Mouse (Mus musculus) frontal cortex, postnatal 10 days (tissue): ENCODE measurements around the gene Tacc3.

Experiments
- DNase-seq, 2 experiments: peaks; one replicate each; pipeline ENCODE4 v3.0.0; 2022; ENCODE audit warnings: low spot score in 2 of 2, mixed read lengths in 1 of 2

The Tacc3 gene

DNA sequence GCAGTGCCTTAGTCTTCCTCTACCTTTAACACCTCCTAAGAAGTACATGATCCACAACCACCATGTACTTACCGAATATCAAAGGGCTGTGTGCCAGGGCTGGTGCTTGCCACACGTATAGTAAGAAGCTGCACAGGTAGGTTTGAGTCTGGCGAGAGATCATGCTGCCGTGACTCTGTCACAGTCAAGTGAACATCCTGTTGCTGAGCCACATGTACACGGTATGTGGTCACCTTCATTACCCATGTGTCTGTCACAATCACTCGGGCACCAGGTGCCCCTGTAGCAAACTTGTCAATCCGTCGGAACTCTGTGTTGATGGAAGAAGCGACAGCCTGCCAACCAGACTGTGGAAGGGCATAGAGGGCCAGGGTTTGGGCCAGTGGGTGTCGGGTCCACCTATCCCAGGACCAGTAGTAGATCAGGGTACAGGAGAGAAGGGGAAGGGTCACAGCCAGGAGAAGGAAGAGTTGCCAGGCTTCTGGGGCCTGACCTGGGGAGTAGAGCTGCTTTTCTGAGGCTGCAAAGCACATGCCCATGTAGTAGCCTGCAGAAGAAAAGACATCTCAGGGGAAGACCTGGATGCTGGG lies 2.6 kb upstream of the Tacc3 start:
- no peak for DNase-seq

- no peak for DNase-seq
These were observed 1.2 kb upstream of the Tacc3 start for GRCm38 (mm10) chr5:33656739-33657138.

DNA sequence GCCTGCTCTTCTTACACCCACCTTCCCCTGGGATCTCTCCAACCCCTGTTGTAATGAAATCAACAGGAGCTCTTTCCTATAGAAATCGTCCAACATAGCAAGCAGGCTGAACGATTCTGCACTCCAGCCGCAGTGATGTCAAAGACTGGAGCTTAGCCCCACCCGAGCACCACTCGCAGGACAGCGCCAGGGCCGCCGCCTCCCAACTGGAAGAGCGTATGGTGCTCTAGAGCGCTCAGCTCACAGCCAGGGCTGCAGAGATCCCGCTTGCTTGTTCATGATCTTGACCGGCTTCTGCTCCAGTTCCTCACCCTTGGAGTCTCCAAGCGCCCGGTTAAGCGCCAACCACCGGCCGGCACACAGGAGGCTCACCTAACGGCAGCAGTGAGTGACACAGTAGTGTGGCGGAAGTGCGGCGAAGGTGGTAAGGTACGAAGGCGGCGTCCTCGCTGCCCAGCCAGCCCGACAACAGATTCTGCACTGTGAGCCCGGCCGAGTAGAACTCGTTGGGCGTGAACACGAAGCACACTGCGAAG lies 609 bp upstream of the Tacc3 start:
- no peak for DNase-seq

- no peak for DNase-seq
These were observed 729 bp downstream of the Tacc3 start for GRCm38 (mm10) chr5:33658664-33659050.

DNA sequence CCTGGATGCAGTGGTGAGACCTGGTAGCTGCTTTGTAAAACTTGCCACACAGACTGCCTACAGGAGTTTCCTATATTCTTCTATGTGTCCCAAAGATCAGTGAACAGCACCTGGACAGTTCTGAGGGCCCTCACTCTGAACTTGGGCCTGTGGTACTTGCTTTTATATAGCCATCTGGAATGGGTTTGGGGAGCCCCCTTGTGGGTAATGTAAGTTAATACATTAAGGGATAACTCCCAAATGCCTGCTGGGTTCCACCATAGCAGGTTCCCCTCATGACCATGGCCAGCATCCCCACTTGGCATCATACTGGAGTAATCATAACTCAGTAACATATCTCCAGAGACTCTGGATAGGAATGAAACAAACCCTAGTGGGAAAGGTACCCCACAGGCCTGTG lies 10.3 kb downstream of the Tacc3 start:
- DNase-seq, result no peak

DNA sequence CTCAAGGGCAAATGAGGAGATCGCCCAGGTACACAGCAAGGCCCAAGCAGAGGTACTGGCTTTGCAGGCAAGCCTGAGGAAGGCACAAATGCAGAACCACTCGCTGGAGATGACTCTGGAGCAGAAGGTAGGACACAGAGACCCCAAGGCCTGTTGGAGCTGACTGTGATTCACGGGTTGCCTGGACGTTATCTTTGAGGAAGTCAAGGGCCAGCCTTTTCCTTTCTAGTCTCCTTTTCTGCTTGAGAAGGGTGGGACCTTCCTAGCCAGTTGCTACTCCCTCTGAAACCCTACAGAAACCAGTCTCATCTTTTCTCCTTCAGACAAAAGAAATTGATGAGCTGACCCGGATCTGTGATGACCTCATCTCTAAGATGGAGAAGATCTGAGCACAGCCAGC lies 13.7 kb downstream of the Tacc3 start:
- DNase-seq, result no peak

GRCm38 (mm10) chr5:33674439-33674838 lies 16.5 kb downstream of the Tacc3 start:
- DNase-seq, result peak in 1 of 2 experiments; percentile 57

- no peak for DNase-seq
These were observed 18.0 kb downstream of the Tacc3 start for GRCm38 (mm10) chr5:33675964-33676363.

DNA sequence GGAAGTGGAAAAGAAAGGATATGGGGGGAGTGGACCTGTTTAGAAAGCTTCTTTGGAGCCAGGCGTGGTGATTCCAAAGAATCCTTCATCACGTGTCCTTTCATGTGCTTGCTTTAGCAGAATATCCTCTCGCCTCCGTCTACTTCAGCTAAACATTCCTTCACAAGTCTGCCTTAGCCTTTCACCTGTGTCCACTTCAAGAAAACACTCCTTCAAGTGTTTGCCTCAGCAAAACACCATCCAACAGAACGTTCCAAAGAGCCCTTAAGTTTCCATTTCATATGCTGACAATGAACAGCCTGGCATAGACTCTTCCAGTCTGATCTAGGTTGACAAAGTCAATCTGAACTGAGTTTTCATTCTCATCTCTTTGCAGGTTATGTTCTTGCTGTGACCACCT lies 20.3 kb downstream of the Tacc3 start:
- no peak for DNase-seq

GRCm38 (mm10) chr5:33681044-33681443 lies 23.1 kb downstream of the Tacc3 start:
- DNase-seq, result no peak

DNA sequence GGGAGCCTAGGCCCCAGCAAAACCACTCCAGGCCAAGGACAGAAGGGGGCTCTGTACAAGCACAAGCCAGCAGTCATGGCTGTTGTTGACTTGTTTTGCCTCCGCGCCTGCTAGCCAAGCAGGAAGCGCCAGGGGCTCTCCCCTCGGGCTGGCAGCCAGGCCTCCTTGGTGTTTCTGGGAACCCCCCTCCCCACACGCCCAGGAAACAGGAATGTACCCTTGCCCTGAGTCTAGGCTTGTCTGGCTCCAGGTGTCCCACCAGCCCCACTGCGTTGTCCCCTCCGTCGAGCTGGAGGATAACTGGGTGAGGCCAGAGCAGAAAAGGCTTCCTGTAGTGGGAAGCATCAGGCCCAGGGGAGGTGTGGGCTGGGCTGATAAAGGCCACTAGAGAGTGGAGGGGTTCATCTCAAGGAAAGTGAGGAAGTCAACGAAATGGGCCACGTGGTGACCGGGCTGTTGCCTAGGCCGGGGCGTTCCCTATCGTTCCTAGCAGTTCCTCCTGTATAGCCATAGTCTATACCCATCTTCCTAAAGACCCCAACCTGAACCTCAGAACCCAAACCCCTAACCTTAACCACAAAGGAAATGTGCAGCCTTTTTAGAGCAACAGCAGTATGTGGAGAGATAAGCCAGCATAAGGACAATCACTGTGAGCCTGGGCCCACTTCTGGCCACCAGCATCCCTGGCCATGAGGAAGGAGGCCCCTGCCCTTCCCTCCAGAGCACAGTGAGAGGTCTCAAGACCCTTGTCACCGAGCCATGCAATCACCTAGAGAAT lies 23.9 kb downstream of the Tacc3 start:
- no peak for DNase-seq

- DNase-seq, result no peak
These were observed 25.0 kb downstream of the Tacc3 start for GRCm38 (mm10) chr5:33682963-33683362.

DNA sequence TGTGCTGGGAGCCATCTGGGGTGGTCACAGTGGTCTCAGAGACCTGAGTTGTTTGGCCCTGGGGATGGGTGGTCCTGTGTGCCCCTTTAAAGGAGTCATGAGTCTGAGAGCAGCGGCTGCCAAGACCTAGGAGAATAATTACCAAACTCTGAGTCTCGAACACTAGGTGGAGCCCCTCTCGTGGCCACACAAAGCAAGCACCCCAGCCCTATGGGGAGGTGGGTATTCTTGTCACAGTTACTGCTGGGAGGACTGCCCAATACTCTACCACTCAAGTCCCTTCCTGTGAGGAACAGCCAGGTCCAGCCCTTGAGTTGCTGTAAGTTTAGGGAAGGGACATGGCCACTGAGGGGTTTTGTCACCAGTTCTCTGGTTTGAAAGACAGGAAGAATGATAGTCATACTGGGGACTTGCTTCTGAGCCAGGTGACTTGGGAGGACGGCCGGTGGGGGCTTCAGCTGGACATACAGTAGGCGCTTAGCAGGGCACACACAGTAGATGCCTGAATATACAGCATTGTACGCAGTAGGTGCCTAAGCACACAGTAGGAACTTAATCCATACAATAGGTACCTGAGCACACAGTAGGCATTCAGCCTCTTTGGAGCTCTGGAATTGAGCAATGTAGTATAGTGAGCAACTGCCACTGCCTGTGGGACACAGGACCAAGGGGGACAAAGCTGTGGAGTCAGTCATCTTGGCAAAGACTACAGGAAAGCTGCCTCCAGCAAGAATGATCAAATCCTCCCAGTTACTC lies 26.1 kb downstream of the Tacc3 start:
- peak in 1 of 2 experiments; percentile 43 for DNase-seq

DNA sequence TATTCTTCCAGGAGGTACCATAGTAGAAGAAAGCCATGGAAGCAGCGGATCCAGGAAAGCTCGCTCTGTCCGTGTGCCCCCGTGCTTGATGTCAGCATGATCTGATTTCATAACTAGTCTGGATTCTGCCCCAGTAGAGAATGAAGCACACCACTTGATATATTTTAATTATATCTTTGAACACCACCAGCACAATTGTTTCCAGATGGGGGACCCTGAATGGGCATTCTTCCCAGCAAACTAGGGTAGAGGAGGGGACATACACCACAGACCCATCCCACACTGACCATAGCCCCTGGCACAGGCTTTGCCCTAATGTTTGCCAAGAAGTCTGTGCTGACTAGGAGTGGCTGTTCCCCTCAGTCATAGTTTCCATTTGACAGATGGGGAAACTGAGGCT lies 27.0 kb downstream of the Tacc3 start:
- no peak for DNase-seq

GRCm38 (mm10) chr5:33687142-33687541 lies 29.2 kb downstream of the Tacc3 start:
- DNase-seq, result no peak

- DNase-seq, result no peak
These were observed 30.6 kb downstream of the Tacc3 start for GRCm38 (mm10) chr5:33688278-33689220.

DNA sequence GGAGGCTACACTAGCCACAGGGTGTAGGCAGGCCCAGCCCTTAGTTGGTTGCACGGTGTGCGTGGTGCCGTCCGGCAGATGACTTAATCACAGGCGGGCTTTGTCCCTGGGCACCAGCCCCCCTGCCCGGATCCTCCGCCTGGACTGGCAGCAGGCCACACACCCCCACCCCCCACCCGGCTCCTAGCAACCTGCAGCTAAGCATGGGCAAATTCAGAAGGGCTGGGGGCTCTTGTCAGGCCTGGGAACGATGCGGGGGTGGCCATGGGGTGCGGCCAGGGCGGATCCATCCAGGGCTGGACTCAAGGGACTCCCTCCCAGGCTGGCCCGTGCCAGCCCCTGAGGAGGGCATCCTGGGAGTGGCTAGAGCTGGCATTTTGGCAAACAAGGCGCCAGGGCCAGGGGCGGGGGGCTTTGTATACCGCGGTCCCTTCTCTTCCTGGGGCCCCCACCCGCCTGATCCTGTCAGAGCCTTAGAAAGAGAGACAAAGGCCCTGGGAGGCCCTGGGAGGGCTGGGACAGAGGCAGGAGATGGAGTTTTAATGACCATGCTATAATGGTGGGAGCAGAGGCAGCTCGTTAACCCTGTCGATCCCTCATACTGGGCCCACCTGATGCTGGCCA lies 31.4 kb downstream of the Tacc3 start:
- peak in 1 of 2 experiments; percentile 49 for DNase-seq

- no peak for DNase-seq
These were observed 32.1 kb downstream of the Tacc3 start for GRCm38 (mm10) chr5:33689852-33690645.

- DNase-seq, result no peak
These were observed 34.5 kb downstream of the Tacc3 start for GRCm38 (mm10) chr5:33692393-33692792.

DNA sequence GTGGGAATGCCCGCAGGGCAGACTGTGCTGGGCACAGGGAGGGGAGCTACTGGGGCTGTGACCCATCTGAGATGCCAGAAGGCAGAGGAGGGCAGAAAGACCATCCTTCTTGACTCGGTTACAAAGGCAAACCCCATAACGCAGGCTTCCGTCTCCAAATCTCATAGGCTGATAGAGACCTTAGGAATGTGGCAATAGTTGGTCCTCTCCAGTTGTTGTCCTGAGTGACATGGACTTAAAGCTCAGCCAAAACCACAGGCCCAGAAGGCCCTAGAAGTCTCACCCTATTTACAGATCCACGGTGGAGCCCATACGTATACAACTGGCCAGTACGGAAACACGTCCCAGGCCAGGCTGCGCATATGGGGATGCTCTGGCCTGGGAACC lies 36.5 kb downstream of the Tacc3 start:
- DNase-seq, result no peak
